Mouse (Mus musculus): ENCODE measurements around the gene Ahnak2.
"Not testable (repeated sequence)": the region's sequence is repeated elsewhere in the genome, so short reads cannot be mapped to it uniquely, and the experiment has no call there.

Ahnak2 gene

DNA sequence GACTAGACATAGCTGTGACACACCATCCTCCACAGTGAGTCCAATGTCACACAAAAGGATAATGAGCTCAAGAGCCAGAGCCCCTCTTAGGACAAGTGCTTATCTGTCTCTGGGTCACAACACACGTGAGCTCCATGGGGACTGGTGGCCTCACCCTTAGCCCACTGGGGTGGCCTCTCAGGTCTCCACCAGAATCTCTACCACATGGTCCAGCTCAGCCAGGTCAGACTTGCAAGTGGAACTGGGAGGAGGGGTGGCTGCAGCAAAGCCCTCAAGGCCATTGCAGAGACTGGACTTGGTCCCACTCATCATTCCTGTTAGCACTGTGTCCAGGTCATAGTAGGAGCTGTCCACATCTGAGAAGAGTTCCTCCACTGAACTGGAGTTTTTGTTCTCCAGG, 18.8 kb upstream of the Ahnak2 start:
- no peak for DNase-seq (ENCODE audit: extremely low spot score, low spot score)

DNA sequence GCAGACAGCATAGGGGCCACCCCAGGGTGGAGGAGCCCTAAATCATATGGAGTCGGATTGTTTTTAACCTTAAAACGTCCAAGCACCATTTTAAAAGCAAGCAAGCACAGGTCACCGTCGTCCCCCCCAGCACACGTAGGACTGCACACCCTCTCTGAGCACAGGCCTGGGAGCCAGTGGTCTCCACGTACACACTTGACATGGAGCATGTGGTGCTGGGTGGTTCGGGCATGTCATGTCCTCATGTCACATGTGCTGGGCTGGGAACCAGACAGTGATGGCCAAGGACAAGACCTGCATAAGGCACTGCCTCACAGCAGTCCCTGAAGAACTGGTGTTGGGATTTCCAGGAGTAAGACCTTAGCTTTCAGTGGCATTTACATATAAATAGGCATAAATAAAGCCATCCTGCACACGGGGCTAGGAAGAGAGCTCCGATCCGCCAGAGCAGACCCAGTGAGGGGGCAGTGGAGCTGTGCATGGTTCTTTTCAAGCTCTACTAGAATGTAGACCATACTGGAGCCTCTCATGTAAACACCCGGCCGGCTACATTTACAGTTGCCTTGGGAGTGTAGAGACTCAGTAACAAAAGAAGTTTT, 18.0 kb upstream of the Ahnak2 start:
- no peak for DNase-seq (ENCODE audit: extremely low spot score, low spot score)

DNA sequence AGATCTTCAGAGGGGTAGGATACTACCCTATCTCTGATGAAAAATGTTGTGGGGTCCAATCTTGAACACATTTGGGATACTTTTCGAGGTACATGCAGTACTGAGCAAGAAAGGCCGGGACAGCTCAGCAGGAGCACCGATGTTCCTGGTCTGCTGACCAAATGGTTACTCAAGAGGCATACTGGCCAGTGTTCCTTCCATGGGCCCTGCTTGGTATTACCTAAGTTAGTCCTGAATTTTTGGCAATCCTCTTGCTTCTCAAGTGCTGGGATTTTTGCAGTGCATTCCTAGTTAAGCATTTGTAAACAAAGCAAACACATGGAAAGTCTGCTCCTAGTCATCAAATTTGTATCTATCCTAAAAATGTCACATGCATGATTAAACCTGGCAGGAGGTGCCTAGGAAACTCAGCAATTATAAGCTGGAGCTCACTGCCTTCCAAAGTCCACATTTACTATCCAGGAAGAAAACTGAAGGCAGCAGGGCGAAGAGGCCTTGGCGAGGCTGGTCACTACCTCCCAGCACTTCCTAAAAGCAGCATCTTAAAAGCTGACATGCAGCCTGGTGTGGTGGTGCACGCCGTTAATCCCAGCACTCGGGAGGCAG, 16.7 kb upstream of the Ahnak2 start:
- DNase-seq (ENCODE audit: extremely low spot score, low spot score) = no peak

DNA sequence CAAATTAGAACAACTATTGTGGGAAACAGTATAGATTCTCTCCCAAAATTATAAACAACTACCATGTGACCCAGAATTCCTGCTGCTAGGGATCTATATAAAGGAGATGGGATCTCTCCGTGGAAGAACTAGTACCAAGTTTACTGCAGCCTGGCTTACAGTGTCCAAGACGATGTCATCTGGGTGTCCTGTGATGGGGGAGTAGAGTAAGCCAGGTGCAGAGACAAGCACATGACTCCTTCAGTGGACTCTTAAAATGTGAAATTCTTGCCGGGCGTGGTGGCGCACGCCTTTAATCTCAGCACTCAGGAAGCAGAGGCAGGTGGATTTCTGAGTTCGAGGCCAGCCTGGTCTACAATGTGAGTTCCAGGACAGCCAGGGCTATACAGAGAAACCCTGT, 14.4 kb upstream of the Ahnak2 start:
- DNase-seq (ENCODE audit: extremely low spot score, low spot score) = not testable (repeated sequence)

DNA sequence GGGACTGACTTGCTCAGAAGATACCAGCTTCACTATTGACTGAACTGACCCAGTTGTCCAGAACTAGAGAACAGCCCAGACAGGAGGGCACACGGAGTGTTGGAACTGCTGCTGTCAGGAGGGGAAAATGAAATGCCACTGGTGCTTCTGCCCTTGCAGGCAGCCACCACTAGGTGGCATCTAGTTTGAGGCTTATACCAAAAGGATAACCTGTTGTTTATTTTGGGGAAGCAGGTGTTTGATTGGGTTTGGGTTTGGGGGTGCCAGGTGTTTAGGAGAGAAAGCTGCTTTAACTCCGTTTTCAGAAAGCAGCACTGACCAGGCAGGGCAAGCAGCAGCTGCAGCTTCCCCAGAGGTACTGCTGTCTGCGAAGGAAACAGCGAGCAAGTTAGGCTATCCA, 13.8 kb upstream of the Ahnak2 start:
- peak; percentile 42 for DNase-seq (ENCODE audit: extremely low spot score, low spot score)

DNA sequence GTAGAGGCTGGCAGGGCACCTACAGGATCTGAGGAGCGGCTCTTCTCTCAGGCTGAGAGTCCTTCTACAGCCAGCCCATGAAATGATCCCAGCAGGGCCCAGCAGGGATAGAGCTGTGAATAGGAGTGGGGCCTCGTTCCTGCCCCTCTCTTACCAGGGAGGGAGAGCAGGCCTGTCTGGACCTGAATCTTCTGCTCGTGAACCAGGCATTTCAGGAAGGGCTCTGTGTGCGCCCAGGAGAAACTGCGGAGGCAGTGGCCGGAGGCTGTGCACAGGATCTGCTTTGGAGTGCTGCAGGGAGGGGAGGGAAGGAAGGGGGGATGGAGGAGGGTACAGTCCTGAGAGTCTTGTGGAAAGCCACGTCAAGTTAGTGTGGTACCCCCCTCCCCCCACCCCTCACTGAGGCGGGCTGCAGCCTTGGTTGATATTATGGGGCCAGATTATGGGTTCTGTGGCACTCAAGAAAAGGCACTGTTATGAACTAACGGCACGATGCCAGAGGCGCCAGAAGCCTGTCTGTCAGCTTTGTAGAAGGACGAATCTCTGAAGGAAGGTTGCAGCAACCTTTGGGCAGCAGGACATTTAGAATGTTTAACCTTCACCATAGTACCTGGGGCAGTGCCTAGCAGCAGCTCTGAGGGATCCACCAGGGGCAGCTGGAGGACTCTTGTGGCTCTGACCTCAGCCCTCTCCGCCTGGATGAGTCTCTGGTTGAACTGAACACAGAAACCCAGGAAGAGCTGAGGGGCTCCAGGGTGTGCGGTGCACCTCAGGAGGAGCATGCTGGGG, 12.4 kb upstream of the Ahnak2 start:
- no peak for DNase-seq (ENCODE audit: extremely low spot score, low spot score)

DNA sequence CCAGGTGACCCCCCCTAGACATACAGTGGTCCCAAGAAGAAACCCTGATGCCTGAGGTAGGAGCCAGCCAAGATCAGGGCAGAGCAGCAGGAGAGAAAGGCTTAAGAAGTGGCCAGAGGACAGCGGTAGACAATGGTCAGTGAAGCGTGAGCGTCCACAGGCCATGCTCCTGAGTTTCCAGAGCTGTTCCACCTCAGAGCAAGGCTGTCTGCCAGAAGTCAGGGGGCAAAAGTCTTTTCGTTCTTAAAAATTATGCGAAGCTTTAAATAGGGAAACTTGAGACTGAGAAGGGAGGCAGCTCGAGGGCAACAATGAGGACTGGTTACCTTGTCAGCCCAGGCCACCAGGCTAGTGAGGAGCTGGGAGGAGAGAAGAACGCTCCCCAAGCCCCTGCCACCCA, 10.9 kb upstream of the Ahnak2 start:
- no peak for DNase-seq (ENCODE audit: extremely low spot score, low spot score)

DNA sequence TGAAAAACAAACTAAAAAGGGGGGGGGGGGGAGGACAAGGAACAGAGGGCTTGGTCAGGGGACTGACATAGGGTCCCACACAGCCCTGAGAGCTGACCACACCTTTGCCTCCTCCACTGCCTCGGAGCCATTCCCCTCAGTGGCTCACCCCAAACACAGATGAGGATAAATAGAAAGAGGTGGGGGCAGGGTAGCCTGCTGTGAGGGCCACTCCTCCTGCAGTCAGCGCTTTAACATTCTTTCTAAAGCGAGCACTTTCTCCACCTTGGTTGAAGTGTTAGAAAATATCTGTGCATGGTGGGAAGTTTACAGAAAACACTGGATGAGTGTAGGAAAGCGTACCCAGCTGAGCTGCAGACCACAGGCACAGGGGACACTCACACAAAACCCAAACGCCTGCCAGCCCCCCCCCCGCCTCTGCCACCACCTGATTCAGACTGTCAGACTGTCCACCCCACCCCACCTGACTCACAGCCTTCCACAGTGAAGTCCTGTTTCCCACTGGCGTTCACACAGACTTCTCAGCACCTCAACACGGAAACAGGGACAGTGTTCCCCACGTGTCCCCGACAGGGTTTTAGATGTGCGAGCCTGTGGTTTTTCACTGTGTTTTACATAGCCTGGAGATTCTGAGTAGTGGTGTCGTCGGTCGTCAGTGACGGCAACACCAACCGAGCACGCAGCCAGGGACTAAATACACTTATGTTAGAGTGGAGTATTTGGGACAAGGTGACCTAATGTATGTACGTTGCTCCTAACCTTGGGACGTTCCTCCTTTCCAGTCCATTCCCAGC, 7.8 kb upstream of the Ahnak2 start:
- DNase-seq (ENCODE audit: extremely low spot score, low spot score) = no peak

DNA sequence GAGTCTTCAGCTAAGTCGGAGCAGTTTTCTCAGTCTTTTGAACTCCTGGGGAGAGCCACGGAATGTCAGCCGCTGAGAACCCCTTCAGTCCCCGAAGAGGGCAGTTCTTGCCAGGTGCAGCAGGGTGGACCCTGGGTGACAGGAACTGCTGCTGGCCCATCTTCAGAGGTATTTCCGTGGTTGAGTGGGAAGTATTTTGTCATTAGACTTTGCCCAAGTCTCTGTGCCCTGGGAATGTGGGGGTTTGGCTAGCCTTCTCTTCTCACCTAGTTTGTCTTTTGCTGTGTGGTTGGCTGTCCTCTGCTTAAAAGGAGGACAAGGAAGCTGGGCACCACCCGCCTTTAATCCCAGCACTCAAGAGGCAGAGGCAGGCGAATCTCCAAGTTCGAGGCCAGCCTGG, 7.2 kb upstream of the Ahnak2 start:
- DNase-seq (ENCODE audit: extremely low spot score, low spot score) = no peak

DNA sequence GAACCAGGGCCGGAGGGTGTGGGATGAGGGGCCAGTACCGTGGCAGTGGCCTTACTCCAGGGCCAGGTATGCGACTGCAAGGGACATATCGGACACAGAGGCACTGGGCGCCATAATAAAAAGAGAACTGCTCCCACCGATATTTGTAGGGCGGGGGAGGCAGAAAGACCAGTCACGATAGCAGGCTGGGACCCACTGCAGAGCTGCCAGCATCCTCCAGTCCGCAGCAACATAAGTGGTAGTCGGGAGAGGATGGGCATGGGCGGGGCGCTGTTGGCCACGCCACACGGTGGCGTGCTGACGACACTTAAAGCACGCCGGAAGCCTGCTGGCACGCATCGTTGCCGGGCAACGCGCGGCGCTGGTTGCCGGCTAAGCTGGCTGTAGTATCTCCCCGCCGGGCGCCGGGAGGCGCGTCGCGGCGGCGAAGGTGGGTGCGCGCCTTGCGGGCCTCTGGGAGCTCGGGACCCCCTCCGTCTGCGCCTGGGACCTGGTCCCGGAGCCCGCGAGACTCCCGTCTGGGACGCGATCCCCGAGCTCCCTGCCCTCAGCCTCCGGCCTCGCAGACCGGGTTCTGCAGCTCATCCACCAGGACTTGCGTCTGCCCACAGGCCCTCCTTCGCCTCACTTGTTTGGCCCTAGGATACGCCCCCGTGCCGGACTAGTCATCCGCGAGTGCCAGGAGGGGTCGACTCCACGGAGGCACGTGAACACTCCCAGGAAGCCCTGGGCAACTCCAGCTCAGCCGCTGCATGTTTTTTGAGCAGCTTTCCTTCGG, 6.3 kb upstream of the Ahnak2 start, which contains the start of gene Clba1:
TSS of gene Clba1 (plus strand) at position 351 of the 778 bp plus-strand sequence.
- peak; percentile 92 for DNase-seq (ENCODE audit: extremely low spot score, low spot score)

DNA sequence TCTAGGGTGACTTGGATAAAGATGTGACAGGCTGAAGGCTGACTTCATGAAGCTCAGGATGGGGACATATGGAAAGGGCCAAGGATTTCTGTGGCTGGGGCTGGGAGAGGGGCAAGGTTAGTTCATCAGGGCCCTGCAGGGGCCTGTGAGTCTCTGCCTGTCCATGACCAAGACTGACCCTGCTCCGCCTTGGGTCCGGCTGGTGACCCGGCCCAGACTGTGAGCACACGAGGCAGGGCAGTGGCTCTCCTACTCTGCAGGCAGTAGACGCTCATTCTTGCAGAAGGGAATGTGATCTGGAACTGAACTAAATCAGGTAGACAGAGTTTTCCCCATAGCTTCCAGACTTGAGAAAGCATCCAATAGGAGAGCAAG, 5.7 kb upstream of the Ahnak2 start:
- DNase-seq (ENCODE audit: extremely low spot score, low spot score) = no peak

DNA sequence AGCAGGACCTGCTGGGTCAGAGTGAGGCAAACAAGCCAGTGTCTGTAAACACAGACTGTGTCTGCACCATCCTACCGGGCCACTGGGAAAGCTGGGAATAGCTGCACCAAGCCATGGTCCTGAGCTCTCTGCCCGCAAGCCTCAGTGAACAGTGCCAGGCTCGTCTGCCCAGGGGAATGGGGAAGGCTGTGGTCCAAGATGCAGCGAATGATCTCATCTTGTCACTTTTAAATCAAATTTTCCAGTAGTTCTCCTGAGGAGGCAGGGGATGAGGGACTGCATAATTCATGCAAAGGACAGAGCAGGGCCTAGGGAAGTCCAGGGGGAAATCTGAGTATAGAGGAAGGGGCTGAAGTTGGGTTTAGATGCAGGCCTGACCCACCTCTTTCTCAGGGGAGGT, 5.3 kb upstream of the Ahnak2 start:
- no peak for DNase-seq (ENCODE audit: extremely low spot score, low spot score)

DNA sequence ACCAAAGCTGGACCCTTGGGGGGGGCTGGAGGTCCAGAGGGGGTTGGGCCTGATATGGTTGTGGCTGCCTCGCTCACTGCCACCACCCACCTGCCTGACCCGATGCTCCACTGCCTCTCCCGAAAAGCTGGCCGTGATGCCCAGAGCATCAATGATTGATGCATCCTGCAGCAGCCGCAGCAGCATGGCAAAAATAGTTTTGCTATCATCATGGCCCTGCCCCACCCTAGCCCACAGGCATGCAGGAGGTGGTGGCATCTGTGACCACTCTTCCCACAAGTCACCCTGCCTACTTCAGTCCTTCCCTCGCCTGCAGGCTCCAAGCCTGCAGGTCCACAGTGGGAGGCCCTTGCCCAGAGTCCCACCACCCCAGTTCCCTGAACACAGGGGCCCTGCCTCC, 3.6 kb upstream of the Ahnak2 start:
- no peak for DNase-seq (ENCODE audit: extremely low spot score, low spot score)

DNA sequence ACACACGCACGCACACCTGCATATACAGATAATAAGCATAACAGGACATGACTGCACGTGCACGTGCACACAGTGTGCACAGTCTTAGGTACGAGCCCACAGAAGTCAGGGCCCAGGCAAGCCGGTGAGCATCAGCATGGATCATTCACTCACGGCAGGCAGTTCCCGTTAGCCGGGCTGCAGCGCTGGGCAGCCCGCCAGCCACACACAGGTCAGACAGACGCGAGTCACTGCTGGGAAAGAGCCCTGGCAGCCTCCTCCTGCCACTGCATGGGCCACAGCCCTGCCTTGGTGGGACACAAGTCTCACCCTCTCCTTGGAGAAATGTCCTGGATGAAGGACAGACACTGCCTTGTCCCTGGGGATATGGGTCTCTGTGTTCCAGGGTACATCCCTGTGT, 1.6 kb upstream of the Ahnak2 start:
- no peak for DNase-seq (ENCODE audit: extremely low spot score, low spot score)

DNA sequence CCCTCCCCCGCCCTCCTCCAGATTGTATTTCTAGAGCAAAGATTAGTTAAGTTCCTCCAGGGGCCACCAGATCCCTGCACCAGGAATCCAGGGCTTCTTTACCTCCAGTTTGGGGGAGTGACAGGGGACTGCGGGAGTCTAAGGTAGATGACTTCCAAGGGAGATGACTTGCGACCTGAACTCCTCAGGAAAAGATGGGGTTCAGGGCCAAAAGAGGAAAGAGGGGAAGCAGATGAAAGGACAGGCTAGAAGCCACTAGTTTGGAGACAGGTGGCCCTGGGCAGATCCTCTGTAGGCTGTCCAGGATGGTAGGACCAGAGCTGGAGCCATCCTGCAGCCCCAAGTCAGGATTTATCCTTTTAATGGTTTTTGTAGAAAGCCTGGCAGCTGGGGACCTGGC, 460 bp upstream of the Ahnak2 start:
- no peak for DNase-seq (ENCODE audit: extremely low spot score, low spot score)

DNA sequence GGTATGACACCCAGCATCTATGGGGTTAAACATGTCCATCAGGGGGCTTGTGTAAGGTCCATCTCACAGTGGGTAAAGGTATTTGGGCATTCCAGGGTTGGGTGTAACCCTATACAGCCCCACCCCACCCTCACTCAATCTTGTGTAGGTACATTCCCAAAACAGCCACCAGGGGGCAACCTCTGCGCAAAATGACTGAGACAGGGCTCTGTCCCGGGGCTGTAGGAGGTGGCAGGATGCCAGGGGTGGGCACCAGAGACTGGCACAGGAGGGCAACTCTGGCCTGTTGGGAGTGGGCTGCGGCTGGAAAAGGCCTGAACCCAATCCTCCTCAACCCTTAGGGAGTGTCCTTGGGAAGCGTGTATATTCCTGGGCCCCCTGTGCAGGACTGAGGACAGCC, 2.0 kb downstream of the Ahnak2 start:
- peak; percentile 82 for DNase-seq (ENCODE audit: extremely low spot score, low spot score)

DNA sequence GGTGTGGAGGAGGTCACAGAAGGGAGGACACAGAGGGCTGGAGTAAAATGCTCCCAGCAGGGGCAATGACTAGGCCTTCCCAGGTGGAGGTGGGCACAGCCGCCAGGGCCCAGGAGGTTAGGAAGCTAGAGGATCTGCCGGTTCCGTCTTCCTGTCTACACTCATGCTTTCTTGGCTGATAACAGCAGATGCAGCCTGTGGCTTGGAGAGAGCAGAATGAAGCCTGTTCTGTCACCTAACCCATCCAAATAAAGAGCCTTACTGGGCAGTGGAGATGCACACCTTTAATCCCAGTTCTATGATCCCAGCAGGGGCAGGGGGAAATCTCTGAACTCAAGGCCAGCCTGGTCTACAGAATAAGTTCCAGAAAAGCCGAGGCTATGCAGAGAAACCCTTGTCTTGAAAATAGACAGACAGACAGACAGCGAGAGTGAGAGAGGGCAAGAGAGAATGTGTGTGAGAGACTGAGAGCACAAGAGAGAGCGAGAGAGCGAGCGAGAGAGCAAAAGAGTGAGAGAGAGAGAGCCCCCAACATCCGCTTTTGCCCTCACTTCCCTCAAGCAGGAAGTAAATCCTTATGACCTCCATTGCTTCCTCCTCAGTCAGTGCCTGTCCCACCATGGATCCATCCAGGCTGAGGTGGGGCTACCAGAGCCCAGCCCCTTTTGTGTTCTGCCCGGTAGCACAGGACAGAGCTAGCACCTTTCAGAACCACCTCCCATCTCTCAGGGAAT, 3.1 kb downstream of the Ahnak2 start:
- DNase-seq (ENCODE audit: extremely low spot score, low spot score) = no peak

DNA sequence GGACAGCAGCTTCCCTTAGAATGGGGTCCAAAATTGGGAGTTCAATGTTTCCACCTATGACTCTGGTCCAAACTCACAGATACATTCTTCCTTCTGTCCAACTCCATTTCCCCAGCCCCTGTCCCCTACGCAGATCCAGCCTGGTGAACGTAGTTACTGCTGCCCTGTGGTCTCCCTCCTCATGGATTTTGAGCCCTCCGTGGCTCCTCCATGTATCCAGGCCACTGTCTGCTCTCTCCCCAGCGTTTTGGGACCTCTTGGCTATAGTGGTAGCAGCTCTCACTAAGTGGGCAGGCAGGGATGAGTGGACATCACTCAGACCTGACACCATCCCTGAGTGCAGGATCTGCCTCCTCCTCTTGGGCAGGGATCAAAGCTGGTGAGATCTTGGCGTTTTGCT, 3.7 kb downstream of the Ahnak2 start:
- DNase-seq (ENCODE audit: extremely low spot score, low spot score) = no peak

DNA sequence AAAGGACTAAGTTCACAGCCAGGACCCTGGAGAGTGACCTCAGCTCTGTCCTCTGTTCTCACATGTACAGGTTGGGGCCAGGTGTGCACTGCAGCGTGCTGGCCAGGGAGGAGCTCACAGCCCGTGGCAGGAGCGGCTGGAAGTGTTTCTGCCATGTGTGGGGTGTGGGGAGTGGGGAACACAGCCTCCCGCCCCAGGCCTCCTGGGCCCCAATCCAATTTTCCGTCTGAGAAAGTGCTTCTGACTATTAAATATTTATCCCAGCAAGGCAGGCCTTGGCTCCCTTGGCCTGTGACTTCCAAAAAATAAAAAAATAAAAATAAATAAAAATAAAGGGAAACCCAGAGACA, 4.2 kb downstream of the Ahnak2 start:
- DNase-seq (ENCODE audit: extremely low spot score, low spot score) = no peak

DNA sequence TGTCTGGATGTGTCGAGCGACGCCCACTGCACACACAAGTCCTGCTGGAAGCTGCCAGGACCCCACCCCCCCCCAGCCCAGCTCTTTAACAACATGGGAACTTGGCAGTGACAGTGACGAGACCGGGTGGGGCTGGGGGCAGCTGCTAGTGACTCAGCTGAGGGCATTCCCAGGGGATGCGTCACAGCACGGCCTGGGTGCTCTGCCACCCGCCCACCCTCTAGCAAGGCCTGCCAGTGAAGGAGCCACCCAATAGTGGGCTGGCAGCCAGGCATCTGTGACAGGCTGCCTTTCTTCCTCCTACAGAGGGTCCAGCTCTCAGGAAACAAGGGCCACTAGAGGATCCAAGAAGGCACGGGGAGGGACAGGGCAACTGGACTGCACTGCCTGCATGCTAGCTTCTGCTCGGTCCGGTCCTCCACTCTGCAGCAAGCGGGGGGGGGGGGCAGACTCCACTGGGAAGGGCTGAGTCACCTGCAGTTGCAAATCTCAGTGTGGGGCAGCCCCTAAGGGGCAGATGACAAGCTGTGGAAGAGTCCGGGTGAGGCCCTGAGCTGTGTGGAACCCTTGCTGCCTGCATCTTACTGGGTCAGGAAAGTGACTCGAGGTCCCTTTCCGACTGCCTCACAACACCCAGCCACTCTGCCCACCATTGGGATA, 4.7 kb downstream of the Ahnak2 start:
- no peak for DNase-seq (ENCODE audit: extremely low spot score, low spot score)
